Mouse (Mus musculus) cerebellum, adult 9-10 months (tissue): ENCODE data around the gene C130026I21Rik.
A peak's percentile ranks its signal among the peaks of the same experiment; 100 is the strongest.
"Not testable (repeated sequence)": the region's sequence is repeated elsewhere in the genome, so short reads cannot be mapped to it uniquely, and the experiment has no call there.

ENCODE experiments used
- DNase-seq: peaks from one replicate; pipeline ENCODE4 v3.0.0; 2022

The C130026I21Rik gene

GRCm38 (mm10) chr1:85270466-85270865 lies at the start of gene C130026I21Rik:
Gene C130026I21Rik (minus strand): TSS chr1:85270566.
- DNase-seq: not testable (repeated sequence)

DNA sequence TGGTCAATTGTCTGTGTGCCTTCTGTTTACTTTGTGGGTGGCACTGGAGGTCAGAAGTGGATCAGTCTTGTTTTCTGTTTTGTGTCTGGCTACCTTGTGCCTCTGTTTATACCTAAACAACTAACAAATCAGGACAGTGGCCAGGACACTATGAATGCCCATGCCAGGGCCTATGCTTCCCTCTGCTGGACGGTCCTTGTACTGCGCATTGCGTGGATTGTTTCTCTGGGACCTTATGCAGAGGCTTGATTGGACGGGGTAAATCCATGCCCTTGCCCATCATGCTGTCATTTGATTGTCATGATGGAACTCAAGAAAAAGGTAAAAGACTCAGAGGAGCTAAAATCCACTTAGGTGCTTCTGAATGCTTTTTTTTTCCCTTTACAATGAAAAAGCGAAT lies 16.7 kb upstream of the C130026I21Rik start:
- DNase-seq: peak; percentile 24

- DNase-seq: not testable (repeated sequence)
Observed at GRCm38 (mm10) chr1:85276421-85276820, 6.1 kb upstream of the C130026I21Rik start.

GRCm38 (mm10) chr1:85258634-85259033 lies 11.7 kb downstream of the C130026I21Rik start:
- not testable (repeated sequence) for DNase-seq

GRCm38 (mm10) chr1:85255217-85255616 lies 15.1 kb downstream of the C130026I21Rik start:
- not testable (repeated sequence) for DNase-seq

GRCm38 (mm10) chr1:85251211-85251610 lies 19.2 kb downstream of the C130026I21Rik start:
- not testable (repeated sequence) for DNase-seq

- not testable (repeated sequence) for DNase-seq
Observed at GRCm38 (mm10) chr1:85248985-85249384, 21.4 kb downstream of the C130026I21Rik start.

DNA sequence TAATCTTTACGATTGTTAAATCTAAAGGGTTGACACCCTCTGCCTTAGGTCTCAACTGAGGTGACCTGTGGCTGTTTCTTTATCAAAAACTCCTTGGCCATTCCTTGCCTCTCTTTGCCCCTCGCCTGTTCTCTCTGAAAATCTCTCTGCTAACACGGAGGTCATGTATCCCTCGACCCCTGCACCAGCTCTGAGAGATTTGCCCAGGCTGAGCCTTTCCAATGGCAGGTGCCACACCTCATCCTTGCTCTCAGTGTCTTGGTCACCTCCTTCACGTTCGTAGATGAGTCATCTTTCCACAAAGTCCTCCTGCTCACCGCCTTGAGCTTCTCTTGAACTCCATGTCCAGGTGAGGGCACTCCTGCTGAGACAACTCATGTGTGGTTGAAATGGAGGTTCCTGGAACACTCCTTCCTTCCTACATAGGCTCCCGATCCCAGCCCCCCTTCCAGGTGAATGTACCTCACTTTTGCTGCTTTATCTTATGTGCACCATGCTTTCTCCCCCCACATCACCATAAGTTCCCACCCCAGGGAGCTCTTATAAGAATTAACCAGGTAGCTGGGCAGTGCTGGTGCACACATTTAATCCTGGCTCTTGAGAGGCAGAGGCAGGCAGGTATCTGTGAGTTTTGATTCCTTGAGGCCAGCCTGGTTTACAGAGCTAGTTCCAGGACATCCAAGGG lies 23.4 kb downstream of the C130026I21Rik start:
- DNase-seq: not testable (repeated sequence)

DNA sequence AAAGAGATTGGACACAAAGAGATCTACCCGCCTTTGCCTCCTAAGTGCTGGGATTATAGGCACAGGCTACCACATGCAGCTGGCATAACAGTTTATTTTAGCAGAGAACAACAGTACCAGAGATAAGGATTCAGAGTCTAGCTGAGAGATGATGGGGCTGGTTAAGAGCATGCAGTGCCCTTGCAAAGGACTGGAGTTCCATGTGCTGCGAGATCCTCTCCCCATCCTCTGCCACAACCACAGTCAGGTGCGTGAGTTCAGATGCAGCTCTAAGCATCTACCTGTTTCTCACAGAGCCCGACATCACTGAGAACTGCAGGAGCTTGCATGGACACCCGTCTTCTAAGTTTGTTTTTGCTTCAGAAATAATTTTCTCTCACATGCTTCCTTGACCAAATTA lies 24.1 kb downstream of the C130026I21Rik start:
- DNase-seq: not testable (repeated sequence)

GRCm38 (mm10) chr1:85244941-85245340 lies 25.4 kb downstream of the C130026I21Rik start:
- not testable (repeated sequence) for DNase-seq

DNA sequence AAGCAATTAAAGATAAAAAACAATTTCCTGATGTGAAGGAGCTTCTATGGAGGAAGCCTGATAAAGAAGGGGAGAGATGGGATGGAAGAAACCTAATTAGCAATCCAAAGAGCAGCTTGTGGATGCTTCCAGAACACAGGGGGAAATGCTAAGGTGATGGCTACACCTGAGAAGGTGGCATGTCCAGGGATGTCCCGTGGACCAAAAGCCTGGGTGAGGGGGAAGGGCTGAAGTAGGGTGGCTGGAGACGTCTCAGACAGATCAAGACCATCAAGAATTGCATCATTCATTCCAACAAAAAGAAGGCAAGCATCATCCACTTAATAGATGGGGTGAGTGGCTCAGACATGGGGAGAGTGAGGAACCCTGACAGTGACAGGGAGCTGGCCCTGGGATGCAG lies 27.3 kb downstream of the C130026I21Rik start:
- not testable (repeated sequence) for DNase-seq

GRCm38 (mm10) chr1:85239018-85239775 lies 31.2 kb downstream of the C130026I21Rik start:
- not testable (repeated sequence) for DNase-seq

- DNase-seq: not testable (repeated sequence)
Observed at GRCm38 (mm10) chr1:85206531-85206930, 63.8 kb downstream of the C130026I21Rik start.

GRCm38 (mm10) chr1:85199523-85199922 lies 70.8 kb downstream of the C130026I21Rik start:
- not testable (repeated sequence) for DNase-seq

- DNase-seq: not testable (repeated sequence)
Observed at GRCm38 (mm10) chr1:85198647-85199350, 71.6 kb downstream of the C130026I21Rik start.

- not testable (repeated sequence) for DNase-seq
Observed at GRCm38 (mm10) chr1:85196732-85197131, 73.6 kb downstream of the C130026I21Rik start.

- DNase-seq: not testable (repeated sequence)
Observed at GRCm38 (mm10) chr1:85193761-85194160, 76.6 kb downstream of the C130026I21Rik start.

DNA sequence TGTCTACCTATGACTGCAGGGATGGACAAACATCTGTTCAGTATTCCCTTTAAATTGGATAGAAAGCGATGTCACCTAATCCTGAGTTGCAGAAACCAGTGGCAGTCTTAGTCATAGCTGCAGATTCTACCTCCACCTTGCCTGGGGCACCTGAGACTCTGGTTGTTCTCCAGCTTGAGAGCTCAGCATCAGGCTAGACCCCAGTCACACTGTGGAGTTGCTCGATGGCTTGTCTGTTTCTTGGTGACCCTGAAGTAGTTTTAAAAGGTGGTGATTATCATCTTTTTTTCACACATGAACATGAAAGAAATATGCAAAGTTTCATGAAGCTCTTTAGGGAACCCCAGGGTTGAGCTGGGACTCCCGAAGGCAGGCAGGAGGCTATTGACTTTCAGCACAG lies 88.4 kb downstream of the C130026I21Rik start:
- DNase-seq: not testable (repeated sequence)

DNA sequence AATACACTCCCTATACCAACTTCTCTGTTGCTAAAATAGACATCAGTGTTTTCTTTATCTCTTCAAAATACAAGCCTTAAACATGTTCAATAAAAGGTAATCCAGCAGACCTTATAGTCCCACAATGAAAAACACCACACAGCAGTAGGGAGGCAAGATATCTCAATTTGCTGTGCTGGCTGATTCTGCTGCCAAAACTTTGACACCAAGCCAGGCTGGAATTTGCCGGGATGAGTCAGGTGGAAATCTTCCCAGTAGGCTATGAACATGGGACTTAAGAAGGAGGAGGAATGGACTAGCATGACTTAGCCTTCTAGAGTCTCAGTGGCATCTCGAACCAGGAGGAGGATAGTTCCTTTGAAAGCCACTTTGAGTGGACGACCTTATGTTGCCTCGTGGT lies 91.4 kb downstream of the C130026I21Rik start:
- not testable (repeated sequence) for DNase-seq

DNA sequence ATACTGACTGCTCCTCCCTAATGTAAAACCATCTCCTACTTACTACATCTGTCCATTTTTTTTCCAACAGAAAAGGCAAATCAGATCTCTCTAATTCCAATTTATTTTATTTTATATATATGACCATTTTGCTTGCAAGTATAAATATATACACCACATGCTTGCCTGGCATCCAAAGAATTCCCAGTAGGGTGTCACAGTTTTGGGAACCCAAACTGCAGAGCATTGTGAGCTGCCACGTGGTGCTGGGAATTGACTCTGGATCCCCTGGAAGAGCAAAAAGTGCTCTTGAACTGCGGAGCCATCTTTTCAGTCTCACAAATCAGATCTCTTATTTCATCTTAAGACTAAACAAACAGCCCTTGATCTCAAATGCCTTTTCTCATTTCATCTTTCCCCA lies 107.5 kb downstream of the C130026I21Rik start:
- DNase-seq: not testable (repeated sequence)

DNA sequence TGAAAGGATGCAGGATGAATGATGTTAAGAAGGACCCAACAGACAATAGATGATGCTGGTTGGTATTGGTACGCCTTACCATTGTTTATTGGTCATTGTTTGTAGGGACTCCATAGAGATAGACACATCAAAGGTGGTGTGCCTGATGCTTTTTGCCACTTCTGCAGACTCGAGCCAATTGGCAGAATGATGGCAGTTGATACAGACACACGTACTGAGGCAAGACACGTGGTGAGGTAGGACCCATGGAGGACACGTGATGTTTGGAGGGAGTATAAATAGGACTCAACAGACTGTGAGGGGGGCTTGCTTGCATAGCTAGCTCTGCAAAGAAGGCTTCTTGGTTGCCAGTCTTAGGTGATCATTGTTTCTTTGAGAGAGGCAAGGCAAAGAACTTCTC lies 115.2 kb downstream of the C130026I21Rik start:
- DNase-seq: not testable (repeated sequence)

- DNase-seq: not testable (repeated sequence)
Observed at GRCm38 (mm10) chr1:85133671-85134070, 136.7 kb downstream of the C130026I21Rik start.

DNA sequence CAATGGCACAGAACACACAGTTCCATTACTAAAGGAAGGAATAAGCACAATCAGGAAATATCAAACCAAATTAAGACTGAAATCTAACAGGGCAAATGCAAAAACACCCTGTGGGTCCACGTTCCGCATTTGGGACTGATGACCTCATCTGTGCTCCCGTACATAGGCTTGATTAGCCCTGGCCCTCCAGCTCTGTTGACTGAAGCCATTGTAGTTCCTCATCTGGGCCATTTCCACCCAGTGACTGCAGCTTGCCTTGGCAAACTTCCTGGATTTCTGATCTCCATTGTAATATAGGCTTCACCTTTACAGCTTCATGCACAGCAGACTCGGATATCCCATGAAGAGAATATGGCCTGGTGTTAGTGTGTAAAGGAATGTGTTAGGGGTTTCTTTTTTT lies 148.5 kb downstream of the C130026I21Rik start:
- not testable (repeated sequence) for DNase-seq
